Mouse (Mus musculus) heart, embryonic 10.5 days (tissue): ENCODE measurements around the gene Ptpn4. TPM values are rescaled to one million over a fixed set of nuclear protein-coding genes. Genes with fewer than 3 reads are reported as not detected.

Experiments
- DNase-seq: peaks from one replicate; pipeline ENCODE4 v3.0.0-alpha.2; 2017; ENCODE audit warnings: low spot score
- H3K27ac ChIP-seq: fragments of 300-500 bp; sonication (generic); 2 replicates; pipeline ENCODE4 v1.5.1; 2016; ENCODE audit warnings: mild to moderate bottlenecking
- H3K27me3 ChIP-seq: fragments of 300-500 bp; sonication (generic); 2 replicates; pipeline ENCODE4 v1.6.1; 2016; ENCODE audit warnings: mild to moderate bottlenecking; ENCODE audit not compliant: poor library complexity, insufficient read depth, severe bottlenecking
- H3K36me3 ChIP-seq: fragments of 300-500 bp; sonication (generic); 2 replicates; pipeline ENCODE4 v1.6.1; 2016; ENCODE audit warnings: mild to moderate bottlenecking, moderate library complexity
- H3K4me1 ChIP-seq: fragments of 300-500 bp; sonication (generic); 2 replicates; pipeline ENCODE4 v1.6.1; 2016; ENCODE audit warnings: mild to moderate bottlenecking
- H3K4me3 ChIP-seq: fragments of 300-500 bp; sonication (generic); 2 replicates; pipeline ENCODE4 v1.5.1; 2016; ENCODE audit warnings: mild to moderate bottlenecking, moderate library complexity
- H3K9me3 ChIP-seq: fragments of 300-500 bp; sonication (generic); 2 replicates; pipeline ENCODE4 v1.6.1; 2016; ENCODE audit warnings: mild to moderate bottlenecking, moderate library complexity
- WGBS: fragments of 180-500 bp; shearing (Covaris S2); methylation state at CpG from one replicate; pipeline ENCODE4 v1.1.7; 2016; 5-methylcytosine and 5-hydroxymethylcytosine counted together
- polyA plus RNA-seq: library from polyadenylated mRNA; unstranded; fragments of >200 nt; fragmentation: Nextera tagmentation; extraction: Ambion mirVana; gene quantifications from 2 replicates; pipeline ENCODE4 v1.2.1, GENCODE M21; 2016

Gene Ptpn4
- polyA plus RNA-seq, 1 experiment from 2014 or later, result 3.7 TPM

DNA sequence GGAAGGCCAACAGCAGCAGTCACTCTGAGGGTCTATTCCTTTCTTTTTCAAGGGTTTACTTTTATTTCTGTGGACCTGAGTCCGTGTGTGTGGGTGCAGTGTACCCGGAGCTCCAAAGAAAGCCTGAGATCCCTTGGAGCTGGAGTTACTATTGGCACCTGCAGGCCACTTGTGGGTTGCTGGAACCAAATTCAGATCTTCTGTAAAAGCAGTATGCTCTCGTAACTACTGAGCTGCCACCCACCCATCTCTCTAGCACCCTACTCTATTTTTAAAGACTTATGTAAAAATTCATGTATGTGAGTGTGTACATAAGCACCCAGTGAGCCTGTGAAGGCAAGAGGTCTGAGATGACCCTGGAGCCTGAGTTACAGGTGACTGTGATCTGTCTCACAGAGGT lies 232.0 kb downstream of the Ptpn4 start:
- 87% methylated on average over 3 of the region's 3 CpGs for WGBS
- Histone ChIP-seq H3K27ac (no peak overlapping the region), H3K27me3 (no peaks in the 10 kb centered on the region), H3K4me1 (no peaks in the 10 kb centered on the region), H3K9me3 (no peaks in the 10 kb centered on the region), H3K36me3 (peaks cover 27% of the 10 kb centered on the region), H3K4me3 (no peak overlapping the region)
- DNase-seq, result no peak

Other genes starting within 250 kb of the Ptpn4 start
- gene Epb41l5, start 188.6 kb downstream of the Ptpn4 start, polyA plus RNA-seq, result 31.6 and 35.4 TPM in 2 replicates
- 7.5 and 8.7 TPM in 2 replicates for gene Tmem177, start 75.6 kb upstream of the Ptpn4 start, polyA plus RNA-seq
- not detected in 2 replicates for gene Cfap221, start 159.6 kb upstream of the Ptpn4 start, polyA plus RNA-seq
- not detected in 2 replicates for gene Sctr, start 169.3 kb upstream of the Ptpn4 start, polyA plus RNA-seq
- gene Tmem37, start 236.5 kb upstream of the Ptpn4 start, polyA plus RNA-seq, result 17.5 and 22.5 TPM in 2 replicates